Mouse (Mus musculus): ENCODE measurements around the gene Zfyve19.

Zfyve19 gene

GRCm38 (mm10) chr2:119208344-119209175 lies at the start of gene Zfyve19, which contains the start of gene Dnajc17:
Gene Zfyve19 (plus strand): TSS chr2:119208617.
Gene Dnajc17 (minus strand): TSS chr2:119208795.
- DNase-seq = peak; percentile 95 to 96

GRCm38 (mm10) chr2:119161247-119161646 lies 47.2 kb upstream of the Zfyve19 start:
- no peak for DNase-seq

GRCm38 (mm10) chr2:119163135-119163534 lies 45.3 kb upstream of the Zfyve19 start:
- no peak for DNase-seq

- DNase-seq = no peak
Observed at GRCm38 (mm10) chr2:119163999-119164398, 44.4 kb upstream of the Zfyve19 start.

GRCm38 (mm10) chr2:119165401-119165800 lies 43.0 kb upstream of the Zfyve19 start:
- DNase-seq = no peak

- peak; percentile 46 to 64 for DNase-seq
Observed at GRCm38 (mm10) chr2:119166901-119167865, 41.2 kb upstream of the Zfyve19 start, which contains the start of gene Gchfr. Gene Gchfr (plus strand): TSS chr2:119167773.

- no peak for DNase-seq
Observed at GRCm38 (mm10) chr2:119167866-119168256, 40.6 kb upstream of the Zfyve19 start.

- no peak for DNase-seq
Observed at GRCm38 (mm10) chr2:119170282-119170681, 38.1 kb upstream of the Zfyve19 start.

- no peak for DNase-seq
Observed at GRCm38 (mm10) chr2:119171574-119171973, 36.8 kb upstream of the Zfyve19 start.

GRCm38 (mm10) chr2:119172446-119172845 lies 36.0 kb upstream of the Zfyve19 start:
- DNase-seq = no peak

- peak; percentile 20 to 47 for DNase-seq
Observed at GRCm38 (mm10) chr2:119172862-119173576, 35.4 kb upstream of the Zfyve19 start.

- DNase-seq = peak; percentile 43 to 61
Observed at GRCm38 (mm10) chr2:119173991-119174651, 34.3 kb upstream of the Zfyve19 start, which contains the start of gene Gm14137. Gene Gm14137 (plus strand): TSS chr2:119174509.

GRCm38 (mm10) chr2:119174866-119175265 lies 33.6 kb upstream of the Zfyve19 start:
- DNase-seq = no peak

- no peak for DNase-seq
Observed at GRCm38 (mm10) chr2:119175614-119176013, 32.8 kb upstream of the Zfyve19 start.

GRCm38 (mm10) chr2:119176761-119177160 lies 31.7 kb upstream of the Zfyve19 start:
- no peak for DNase-seq

GRCm38 (mm10) chr2:119177384-119177939 lies 31.0 kb upstream of the Zfyve19 start:
- no peak for DNase-seq

GRCm38 (mm10) chr2:119182914-119183313 lies 25.5 kb upstream of the Zfyve19 start:
- DNase-seq = no peak

GRCm38 (mm10) chr2:119189029-119189710 lies 19.2 kb upstream of the Zfyve19 start:
- peak; percentile 95 to 97 for DNase-seq

GRCm38 (mm10) chr2:119190969-119191368 lies 17.4 kb upstream of the Zfyve19 start:
- DNase-seq = no peak

- DNase-seq = peak in 1 of 2 experiments; percentile 18
Observed at GRCm38 (mm10) chr2:119194140-119194539, 14.3 kb upstream of the Zfyve19 start.
